Mouse (Mus musculus) hindbrain, embryonic 15.5 days (tissue): ENCODE data around the gene Nop14. TPM values are rescaled to one million over a fixed set of nuclear protein-coding genes. Genes with fewer than 3 reads are reported as not detected.

Source experiments
- ATAC-seq: fragments of 200-750 bp; cut with Nextera tagmentation; 2 replicates; pipeline ENCODE4 v1.8.0; 2017; ENCODE audit warnings: low read depth, moderate number of reproducible peaks, moderate TSS enrichment; ENCODE audit not compliant: low FRiP score
- H3K27ac ChIP-seq: fragments of 300-500 bp; sonication (generic); replicated peaks from 2 replicates; pipeline ENCODE4 v1.5.1; 2015; ENCODE audit warnings: mild to moderate bottlenecking, inconsistent platforms
- H3K27me3 ChIP-seq: fragments of 300-500 bp; sonication (generic); 2 replicates; pipeline ENCODE4 v1.6.1; 2015; ENCODE audit warnings: control low read depth, inconsistent platforms
- H3K36me3 ChIP-seq: fragments of 300-500 bp; sonication (generic); 2 replicates; pipeline ENCODE4 v1.6.1; 2015; ENCODE audit warnings: control low read depth, inconsistent platforms
- H3K4me1 ChIP-seq: fragments of 300-500 bp; sonication (generic); replicated peaks from 2 replicates; pipeline ENCODE4 v1.6.1; 2015; ENCODE audit warnings: control low read depth, inconsistent platforms
- H3K4me2 ChIP-seq: fragments of 300-500 bp; sonication (generic); 2 replicates; pipeline ENCODE4 v1.6.1; 2015; ENCODE audit warnings: moderate library complexity, mild to moderate bottlenecking, inconsistent platforms
- H3K4me3 ChIP-seq: fragments of 300-500 bp; sonication (generic); 2 replicates; pipeline ENCODE4 v1.5.1; 2015; ENCODE audit warnings: mild to moderate bottlenecking, inconsistent platforms
- H3K9ac ChIP-seq: fragments of 300-500 bp; sonication (generic); 2 replicates; pipeline ENCODE4 v1.6.1; 2015; ENCODE audit warnings: inconsistent platforms
- H3K9me3 ChIP-seq: fragments of 300-500 bp; sonication (generic); 2 replicates; pipeline ENCODE4 v1.6.1; 2016; ENCODE audit warnings: control low read depth, inconsistent platforms
- WGBS: fragments of 180-500 bp; shearing (Covaris S2); methylation state at CpG from one replicate; pipeline ENCODE4 v1.1.7; 2015; 5-methylcytosine and 5-hydroxymethylcytosine counted together
- polyA plus RNA-seq: library from polyadenylated mRNA; unstranded; fragments of >200 nt; fragmentation: Nextera tagmentation; extraction: Ambion mirVana; gene quantifications from 2 replicates; pipeline ENCODE4 v1.2.1, GENCODE M21; 2015

The Nop14 gene
- 20.5 and 21.3 TPM in 2 replicates for polyA plus RNA-seq

DNA sequence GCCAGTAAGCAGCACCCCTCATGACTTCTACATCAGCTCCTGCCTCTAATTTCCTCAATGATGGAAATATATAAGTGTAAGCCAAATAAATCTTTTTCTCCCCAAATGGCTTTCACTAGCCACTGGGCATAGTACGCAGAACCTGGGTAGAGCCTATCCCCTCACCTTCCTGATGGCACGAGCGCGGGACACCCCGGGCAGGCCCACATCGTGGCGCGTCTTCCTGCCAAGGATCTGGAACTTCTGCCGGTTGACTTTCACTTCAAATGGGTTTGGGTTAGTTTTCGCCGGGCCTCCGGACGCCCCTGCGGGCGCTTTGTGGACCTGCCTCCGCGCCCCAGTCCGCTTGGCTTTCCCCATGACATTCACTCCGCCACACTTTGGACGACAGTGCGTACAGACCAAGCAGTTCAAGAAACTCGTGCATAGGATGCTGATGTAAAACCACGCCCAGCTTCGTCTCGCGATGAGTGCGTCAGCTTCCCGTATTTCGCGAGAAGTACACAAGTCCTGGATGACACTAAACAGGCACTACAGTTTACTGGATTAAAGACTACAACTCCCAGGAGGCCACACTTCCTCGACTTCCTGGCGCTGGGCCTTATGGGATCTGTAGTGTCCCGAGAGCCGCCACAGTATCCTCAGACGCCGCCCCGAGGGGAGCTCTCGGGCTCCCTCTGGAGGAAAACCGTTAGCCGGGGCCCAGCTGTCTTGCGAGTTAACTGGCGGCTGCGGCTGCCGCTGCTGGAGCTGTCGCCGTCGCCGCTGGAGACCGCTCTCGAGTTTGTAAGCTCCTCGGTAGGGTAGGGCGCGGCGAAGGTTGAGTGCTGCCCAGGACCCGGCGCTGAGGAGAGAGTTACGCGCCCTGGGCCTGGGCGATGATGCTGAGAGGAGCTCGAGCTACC lies at the start of gene Nop14, which contains the start of gene Grk4:
Gene Nop14 (minus strand): TSS at position 463 of the 905 bp plus-strand sequence.
Gene Grk4 (plus strand): TSS at position 694 of the 905 bp plus-strand sequence.
- Histone ChIP-seq H3K9ac (peak within 1 kb of the TSS; percentile 55), H3K27ac (peak within 1 kb of the TSS; percentile 78), H3K9me3 (no peaks in the 10 kb centered on the region), H3K4me2 (peak within 1 kb of the TSS; percentile 62), H3K36me3 (peaks cover 16% of the 10 kb centered on the region), H3K4me3 (peak within 1 kb of the TSS; percentile 59), H3K27me3 (no peaks in the 10 kb centered on the region), H3K4me1 (peaks cover 15% of the 10 kb centered on the region)
- WGBS: under 1% methylated on average over 60 of the region's 60 CpGs
- peak; percentile 100 for ATAC-seq

DNA sequence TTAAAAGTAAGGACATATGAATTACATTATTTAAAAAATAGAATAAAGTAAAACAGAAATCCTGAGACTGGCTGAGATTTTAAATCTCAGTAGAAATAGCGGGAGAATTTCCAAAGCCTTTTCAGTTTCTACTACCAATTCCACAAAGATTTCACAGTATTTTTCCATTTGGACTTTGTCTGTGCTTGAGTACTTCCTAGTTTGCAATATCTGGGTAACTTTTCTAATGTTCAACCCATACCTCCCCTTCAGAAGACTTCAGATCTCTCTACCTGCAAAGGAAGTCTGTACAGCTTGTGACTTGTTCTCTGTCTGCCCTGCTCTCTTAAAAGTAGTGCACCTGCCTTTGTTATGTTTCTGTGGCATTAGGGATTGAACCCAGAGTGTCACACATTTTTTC lies 48.5 kb upstream of the Nop14 start:
- WGBS: 95% methylated on average over 1 of the region's 1 CpGs
- no peak overlapping the region for H3K4me2 ChIP-seq
- H3K27me3 ChIP-seq: no peaks in the 10 kb centered on the region
- no peak for ATAC-seq
- no peak overlapping the region for H3K9ac ChIP-seq
- H3K27ac ChIP-seq: no peak overlapping the region
- H3K4me1 ChIP-seq: no peaks in the 10 kb centered on the region
- H3K36me3 ChIP-seq: no peaks in the 10 kb centered on the region
- H3K4me3 ChIP-seq: no peak overlapping the region
- H3K9me3 ChIP-seq: no peaks in the 10 kb centered on the region

DNA sequence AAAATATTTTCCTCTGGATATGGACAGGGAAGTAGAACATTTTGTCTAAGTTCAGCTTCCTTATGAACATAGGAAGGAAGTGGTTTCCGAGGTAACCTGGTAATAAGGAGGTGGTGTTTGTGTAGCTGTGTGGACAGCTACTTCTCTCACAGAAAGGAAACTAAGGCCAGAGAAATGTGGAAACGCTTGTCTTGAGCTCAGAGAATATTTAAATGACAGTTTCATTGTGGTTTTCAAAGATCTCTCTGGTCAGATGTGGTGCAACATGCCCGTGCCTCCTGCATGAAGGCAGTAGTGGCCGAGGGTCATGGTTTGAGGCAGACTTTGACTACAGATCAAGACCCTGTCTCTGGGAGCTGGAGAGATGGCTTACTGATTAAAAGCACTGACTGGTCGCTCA lies 35.6 kb upstream of the Nop14 start:
- Histone ChIP-seq H3K4me1 (no peaks in the 10 kb centered on the region), H3K27ac (no peak overlapping the region), H3K4me3 (no peak overlapping the region), H3K4me2 (no peak overlapping the region), H3K9me3 (no peaks in the 10 kb centered on the region), H3K9ac (no peak overlapping the region), H3K27me3 (no peaks in the 10 kb centered on the region), H3K36me3 (no peaks in the 10 kb centered on the region)
- WGBS: 81% methylated on average over 5 of the region's 5 CpGs
- no peak for ATAC-seq

GRCm38 (mm10) chr5:34692782-34693181 lies 32.8 kb upstream of the Nop14 start:
- no peak for ATAC-seq
- H3K4me3 ChIP-seq: no peak overlapping the region
- H3K4me2 ChIP-seq: no peak overlapping the region
- no peaks in the 10 kb centered on the region for H3K9me3 ChIP-seq
- H3K27me3 ChIP-seq: no peaks in the 10 kb centered on the region
- no peak overlapping the region for H3K9ac ChIP-seq
- no peaks in the 10 kb centered on the region for H3K4me1 ChIP-seq
- no peak overlapping the region for H3K27ac ChIP-seq
- WGBS: 70% methylated on average over 2 of the region's 2 CpGs
- no peaks in the 10 kb centered on the region for H3K36me3 ChIP-seq

DNA sequence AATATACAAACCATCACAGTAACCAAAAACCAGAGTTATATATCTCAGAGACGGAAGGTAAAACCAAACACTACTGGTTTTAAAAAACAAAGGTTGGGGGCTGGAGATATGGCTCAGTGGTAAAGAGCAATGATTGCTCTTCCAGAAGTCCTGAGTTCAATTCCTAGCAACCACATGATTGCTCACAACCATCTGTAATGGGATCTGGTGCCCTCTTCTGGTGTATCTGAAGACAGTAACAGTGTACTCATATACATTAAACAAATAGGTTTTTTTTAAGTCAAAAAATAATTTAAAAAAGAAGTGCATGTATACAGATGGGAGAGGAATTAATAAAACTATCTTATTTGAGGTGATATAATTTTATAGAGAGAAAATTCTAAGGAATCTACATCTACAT lies 29.9 kb upstream of the Nop14 start:
- Histone ChIP-seq H3K9me3 (no peaks in the 10 kb centered on the region), H3K4me1 (no peaks in the 10 kb centered on the region), H3K9ac (no peak overlapping the region), H3K36me3 (no peaks in the 10 kb centered on the region), H3K27me3 (no peaks in the 10 kb centered on the region), H3K4me2 (no peak overlapping the region), H3K4me3 (no peak overlapping the region), H3K27ac (no peak overlapping the region)
- 98% methylated on average over 1 of the region's 1 CpGs for WGBS
- ATAC-seq: no peak

DNA sequence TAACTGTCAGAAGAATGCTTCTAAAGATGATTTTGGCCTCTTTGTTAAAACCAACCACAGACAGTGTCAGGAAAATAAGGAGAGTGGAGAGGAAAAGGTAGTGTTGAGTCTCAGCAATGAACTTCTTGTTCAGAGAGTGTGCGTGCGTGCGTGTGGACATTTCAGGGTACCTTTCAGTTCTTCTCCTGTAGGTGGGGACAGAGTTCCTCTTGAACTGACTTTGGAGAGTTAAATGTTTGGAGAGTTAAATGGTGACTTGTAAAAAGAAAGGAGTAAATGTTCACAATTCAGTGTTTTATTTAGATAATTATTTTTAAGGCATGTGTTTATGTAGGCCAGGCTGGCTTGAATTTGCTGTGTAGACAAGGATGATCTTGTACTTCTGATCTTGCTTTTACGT lies 10.3 kb upstream of the Nop14 start:
- ATAC-seq: no peak
- no peaks in the 10 kb centered on the region for H3K9me3 ChIP-seq
- H3K4me3 ChIP-seq: no peak overlapping the region
- no peaks in the 10 kb centered on the region for H3K36me3 ChIP-seq
- H3K27me3 ChIP-seq: no peaks in the 10 kb centered on the region
- no peak overlapping the region for H3K9ac ChIP-seq
- no peak overlapping the region for H3K4me2 ChIP-seq
- WGBS: 87% methylated on average over 4 of the region's 4 CpGs
- H3K4me1 ChIP-seq: no peaks in the 10 kb centered on the region
- H3K27ac ChIP-seq: no peak overlapping the region

- H3K4me2 ChIP-seq: no peak overlapping the region
- no peak overlapping the region for H3K9ac ChIP-seq
- no peaks in the 10 kb centered on the region for H3K9me3 ChIP-seq
- no peaks in the 10 kb centered on the region for H3K36me3 ChIP-seq
- H3K27me3 ChIP-seq: no peaks in the 10 kb centered on the region
- no peak overlapping the region for H3K27ac ChIP-seq
- no peak overlapping the region for H3K4me3 ChIP-seq
- no peaks in the 10 kb centered on the region for H3K4me1 ChIP-seq
- no peak for ATAC-seq
- 79% methylated on average over 2 of the region's 2 CpGs for WGBS
Measured at GRCm38 (mm10) chr5:34669493-34669892, 9.5 kb upstream of the Nop14 start.

GRCm38 (mm10) chr5:34663231-34663630 lies 3.3 kb upstream of the Nop14 start:
- WGBS: 100% methylated on average over 2 of the region's 2 CpGs
- ATAC-seq: no peak

DNA sequence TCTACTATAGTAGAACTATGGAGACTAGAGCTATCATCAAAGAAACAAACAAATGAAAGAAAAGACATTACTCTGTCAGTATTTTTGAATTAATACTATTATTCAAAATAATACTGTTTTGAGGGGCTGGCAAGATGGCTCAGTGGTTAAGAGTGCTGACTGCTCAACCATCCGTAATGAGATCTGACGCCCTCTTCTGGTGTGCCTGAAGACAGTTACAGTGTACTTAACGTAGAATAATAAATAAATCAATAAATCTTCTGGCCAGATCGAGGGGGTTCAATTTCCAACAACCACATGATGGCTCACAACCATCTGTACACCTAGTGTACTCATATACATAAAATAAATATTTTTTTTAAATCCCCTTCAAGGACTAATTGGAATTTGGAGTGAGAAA lies 2.0 kb upstream of the Nop14 start:
- Histone ChIP-seq H3K27ac (no peak overlapping the region), H3K4me2 (no peak overlapping the region), H3K9ac (no peak overlapping the region), H3K4me1 (peaks cover 15% of the 10 kb centered on the region), H3K9me3 (no peaks in the 10 kb centered on the region), H3K36me3 (no peaks in the 10 kb centered on the region), H3K4me3 (0 out of 2 replicates have a peak overlapping the region, but pooled peaks have one; percentile 4), H3K27me3 (no peaks in the 10 kb centered on the region)
- 82% methylated on average over 4 of the region's 4 CpGs for WGBS
- no peak for ATAC-seq

More at GRCm38 (mm10) chr5:34663231-34663630, 3.3 kb upstream of the Nop14 start:
- Histone ChIP-seq H3K9ac (no peak overlapping the region), H3K27ac (no peak overlapping the region), H3K27me3 (no peaks in the 10 kb centered on the region), H3K4me3 (no peak overlapping the region), H3K9me3 (no peaks in the 10 kb centered on the region), H3K4me1 (peaks cover 15% of the 10 kb centered on the region), H3K4me2 (no peak overlapping the region), H3K36me3 (no peaks in the 10 kb centered on the region)

GRCm38 (mm10) chr5:34660591-34661130 lies 713 bp upstream of the Nop14 start:
- under 1% methylated on average over 47 of the region's 57 CpGs for WGBS
- Histone ChIP-seq H3K9me3 (no peaks in the 10 kb centered on the region), H3K36me3 (peaks cover 9% of the 10 kb centered on the region), H3K9ac (peak overlapping the region; percentile 55), H3K4me2 (peak overlapping the region; percentile 55), H3K27ac (peak overlapping the region; percentile 78), H3K4me1 (peaks cover 15% of the 10 kb centered on the region), H3K27me3 (no peaks in the 10 kb centered on the region), H3K4me3 (peak overlapping the region; percentile 59)
- ATAC-seq: no peak

DNA sequence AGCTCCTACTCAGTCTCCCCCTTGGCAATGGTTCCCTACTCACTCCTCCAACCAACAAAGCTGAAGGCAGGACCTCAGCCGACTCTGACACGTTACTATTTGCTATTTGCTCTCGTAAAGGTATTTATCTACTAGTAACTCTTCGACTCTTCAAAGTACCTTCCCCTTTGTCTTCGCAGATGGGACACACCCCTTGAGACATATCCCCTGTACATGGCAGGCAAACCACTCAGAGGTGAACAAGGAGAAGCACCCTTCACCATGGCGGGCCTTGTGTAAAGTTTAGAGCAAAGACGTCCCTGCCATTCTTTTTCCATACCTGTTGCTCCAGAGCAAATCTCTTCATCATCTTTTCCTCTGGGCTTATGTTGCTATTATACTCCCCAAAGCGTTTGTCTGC lies 2.4 kb downstream of the Nop14 start:
- Histone ChIP-seq H3K27ac (no peak overlapping the region), H3K27me3 (no peaks in the 10 kb centered on the region), H3K9ac (no peak overlapping the region), H3K4me2 (no peak overlapping the region), H3K4me1 (peaks cover 15% of the 10 kb centered on the region), H3K4me3 (no peak overlapping the region), H3K9me3 (no peaks in the 10 kb centered on the region), H3K36me3 (peaks cover 37% of the 10 kb centered on the region)
- no peak for ATAC-seq
- 97% methylated on average over 8 of the region's 8 CpGs for WGBS

DNA sequence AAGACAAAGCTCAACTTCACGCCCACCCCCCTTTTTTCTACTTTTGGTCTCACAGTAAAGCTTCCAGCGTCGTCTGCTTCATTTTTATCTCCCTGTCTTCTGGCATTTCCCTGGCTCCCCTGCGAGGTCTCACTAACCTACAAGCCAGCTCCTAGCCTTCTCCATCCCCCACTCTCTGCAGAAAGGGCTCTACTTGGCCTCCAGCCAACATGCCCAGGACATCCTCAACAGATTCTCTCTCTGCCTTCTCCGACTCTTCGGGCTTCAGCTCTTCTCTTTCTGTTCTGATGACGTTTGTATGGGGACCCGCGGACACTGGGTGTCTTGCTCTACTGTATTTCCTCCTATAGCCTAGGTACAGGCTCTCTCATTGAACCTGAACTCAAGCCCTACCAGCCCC lies 5.1 kb downstream of the Nop14 start:
- 82% methylated on average over 9 of the region's 9 CpGs for WGBS
- Histone ChIP-seq H3K27me3 (no peaks in the 10 kb centered on the region), H3K9me3 (no peaks in the 10 kb centered on the region), H3K27ac (no peak overlapping the region), H3K4me1 (peaks cover 8% of the 10 kb centered on the region), H3K4me2 (no peak overlapping the region), H3K9ac (no peak overlapping the region), H3K4me3 (no peak overlapping the region), H3K36me3 (peaks cover 62% of the 10 kb centered on the region)
- no peak for ATAC-seq
